Comparison of ENCODE assay signal across 8 mouse cellular contexts in the genomic region with DNA sequence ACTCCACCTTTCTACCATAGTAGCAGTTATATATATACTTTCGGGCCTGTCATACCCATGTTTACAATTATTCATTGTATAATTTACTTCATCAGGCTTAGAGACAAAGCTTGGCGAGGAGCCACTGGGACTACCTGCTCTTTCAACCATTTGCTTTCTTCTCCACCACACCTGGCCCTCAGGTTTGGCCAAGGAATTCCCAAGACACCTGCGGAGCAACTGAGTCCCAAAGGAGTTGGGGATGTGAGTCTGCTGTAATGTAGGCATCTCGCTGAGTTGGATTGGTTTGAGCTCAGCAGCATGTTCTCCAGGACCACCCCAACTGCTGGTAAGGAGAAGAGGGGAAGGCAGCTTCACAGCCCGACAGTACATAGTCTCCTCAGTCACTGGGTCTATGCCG. TPM values are rescaled to one million over a fixed set of nuclear protein-coding genes. Genes with fewer than 3 reads are reported as not detected.
DNase-seq lines count a peak whose midpoint lies in the region; ATAC-seq and TF ChIP-seq lines count a peak whose summit lies in the region.

A gene (plus strand): TSS at position 239 of the 400 bp plus-strand sequence.

- H3K4me1 ChIP-seq in kidney, embryonic 16.5 days (ENCODE audit: insufficient read depth, low read length) = peaks cover 17% of the 10 kb centered on the region
- peaks cover 7% of the 10 kb centered on the region for H3K4me1 ChIP-seq in intestine, postnatal 0 days (replicated peaks; ENCODE audit: control insufficient read depth, insufficient read depth, low read length)
- peaks cover 11% of the 10 kb centered on the region for H3K4me1 ChIP-seq in midbrain, embryonic 11.5 days (ENCODE audit: control insufficient read depth, insufficient read depth, low read length)

- DNase-seq in kidney, adult 8-10 months = no peak
- no peak for DNase-seq in adrenal gland, postnatal 36 days
- no peak for DNase-seq in gonadal fat pad, adult 2 months (ENCODE audit: low read depth)
- no peak for DNase-seq in midbrain, embryonic 11.5 days (ENCODE audit: low spot score, missing footprints)
- no peak for DNase-seq in ovary, postnatal 36 days (ENCODE audit: low spot score)
- DNase-seq in spleen, postnatal 4 days (ENCODE audit: low spot score in 2 of 2) = no peak

- WGBS in kidney, embryonic 16.5 days = 86% methylated on average over 6 of the region's 6 CpGs
- 87% methylated on average over 6 of the region's 6 CpGs for WGBS in intestine, postnatal 0 days
- WGBS in midbrain, embryonic 11.5 days = 85% methylated on average over 6 of the region's 6 CpGs

- no peaks in the 10 kb centered on the region for H3K27me3 ChIP-seq in kidney, embryonic 16.5 days (ENCODE audit: insufficient read depth, low read length)
- no peaks in the 10 kb centered on the region for H3K27me3 ChIP-seq in intestine, postnatal 0 days (replicated peaks; ENCODE audit: control insufficient read depth, insufficient read depth, low read length)
- no peaks in the 10 kb centered on the region for H3K27me3 ChIP-seq in midbrain, embryonic 11.5 days (ENCODE audit: control insufficient read depth, insufficient read depth, low read length)

- H3K36me3 ChIP-seq in kidney, embryonic 16.5 days (ENCODE audit: insufficient read depth, low read length) = no peaks in the 10 kb centered on the region
- no peaks in the 10 kb centered on the region for H3K36me3 ChIP-seq in intestine, postnatal 0 days (ENCODE audit: control insufficient read depth, insufficient read depth)
- H3K36me3 ChIP-seq in midbrain, embryonic 11.5 days (ENCODE audit: control insufficient read depth, insufficient read depth, low read length) = no peaks in the 10 kb centered on the region

- no peak within 1 kb of the TSS; the same call in 1 of the 2 replicates for H3K9ac ChIP-seq in kidney, embryonic 16.5 days (replicated peaks; ENCODE audit: low read length)
- H3K9ac ChIP-seq in intestine, postnatal 0 days (ENCODE audit: low read depth, low read length) = peak within 1 kb of the TSS; percentile 78
- peak within 1 kb of the TSS; percentile 91; the same call in 1 of the 2 replicates for H3K9ac ChIP-seq in midbrain, embryonic 11.5 days (ENCODE audit: low read length)

- no peak within 1 kb of the TSS for H3K27ac ChIP-seq in kidney, embryonic 16.5 days (ENCODE audit: low read length)
- no peak within 1 kb of the TSS for H3K27ac ChIP-seq in intestine, postnatal 0 days (ENCODE audit: low read depth, low read length)
- no peak within 1 kb of the TSS for H3K27ac ChIP-seq in midbrain, embryonic 11.5 days (ENCODE audit: low read depth, low read length)

- no peak for TF ChIP-seq CTCF in intestine, postnatal 0 days (IDR thresholded peaks at IDR 0.05; ENCODE audit: low read depth)

- H3K9me3 ChIP-seq in kidney, embryonic 16.5 days (ENCODE audit: low read length) = no peaks in the 10 kb centered on the region
- H3K9me3 ChIP-seq in intestine, postnatal 0 days (ENCODE audit: control insufficient read depth) = no peaks in the 10 kb centered on the region
- H3K9me3 ChIP-seq in midbrain, embryonic 11.5 days (ENCODE audit: control insufficient read depth, low read length) = no peaks in the 10 kb centered on the region

- H3K4me2 ChIP-seq in kidney, embryonic 16.5 days (replicated peaks; ENCODE audit: low read depth, low read length) = peak within 1 kb of the TSS; percentile 44
- peak within 1 kb of the TSS; percentile 72 for H3K4me2 ChIP-seq in intestine, postnatal 0 days (replicated peaks; ENCODE audit: low read depth)
- H3K4me2 ChIP-seq in midbrain, embryonic 11.5 days = peak within 1 kb of the TSS; percentile 34; the same call in 1 of the 2 replicates

- peak within 1 kb of the TSS; percentile 87 for H3K4me3 ChIP-seq in kidney, embryonic 16.5 days (ENCODE audit: low read length)
- peak within 1 kb of the TSS; percentile 87 for H3K4me3 ChIP-seq in intestine, postnatal 0 days (ENCODE audit: low read depth, low read length)
- H3K4me3 ChIP-seq in midbrain, embryonic 11.5 days (ENCODE audit: low read depth, low read length) = peak within 1 kb of the TSS; percentile 93; the same call in 1 of the 2 replicates

- no peak for ATAC-seq in kidney, embryonic 16.5 days (ENCODE audit: low FRiP score, low TSS enrichment)
- ATAC-seq in intestine, postnatal 0 days = no peak
- no peak for ATAC-seq in midbrain, embryonic 11.5 days (ENCODE audit: low FRiP score)

RNA-seq across cellular contexts. Expression of the gene that starts here (rescaled TPM):
- 170 and 177 TPM in 2 replicates for polyA plus RNA-seq in kidney, embryonic 16.5 days (2015; fragmentation: Nextera tagmentation; extraction: Ambion mirVana)
- 10 to 100 TPM; 51.3 to 60.0 TPM for total RNA-seq in adrenal gland, postnatal 36 days (2021)
- 23.2 and 24.7 TPM in 2 replicates for polyA plus RNA-seq in gonadal fat pad, adult 2 months (2012; rRNA removed)
- 100 and 106 TPM in 2 replicates for polyA plus RNA-seq in intestine, postnatal 0 days (2015; fragmentation: Nextera tagmentation; extraction: Ambion mirVana)
- 147 and 151 TPM in 2 replicates for polyA plus RNA-seq in midbrain, embryonic 11.5 days (2014; fragmentation: Nextera tagmentation; extraction: Ambion mirVana)
